Mouse (Mus musculus): ENCODE measurements around the gene Rif1. TPM values are rescaled to one million over a fixed set of nuclear protein-coding genes. Genes with fewer than 3 reads are reported as not detected.

The Rif1 gene
- polyA plus RNA-seq, 2 experiments, result 25.6 to 45.2 TPM

DNA sequence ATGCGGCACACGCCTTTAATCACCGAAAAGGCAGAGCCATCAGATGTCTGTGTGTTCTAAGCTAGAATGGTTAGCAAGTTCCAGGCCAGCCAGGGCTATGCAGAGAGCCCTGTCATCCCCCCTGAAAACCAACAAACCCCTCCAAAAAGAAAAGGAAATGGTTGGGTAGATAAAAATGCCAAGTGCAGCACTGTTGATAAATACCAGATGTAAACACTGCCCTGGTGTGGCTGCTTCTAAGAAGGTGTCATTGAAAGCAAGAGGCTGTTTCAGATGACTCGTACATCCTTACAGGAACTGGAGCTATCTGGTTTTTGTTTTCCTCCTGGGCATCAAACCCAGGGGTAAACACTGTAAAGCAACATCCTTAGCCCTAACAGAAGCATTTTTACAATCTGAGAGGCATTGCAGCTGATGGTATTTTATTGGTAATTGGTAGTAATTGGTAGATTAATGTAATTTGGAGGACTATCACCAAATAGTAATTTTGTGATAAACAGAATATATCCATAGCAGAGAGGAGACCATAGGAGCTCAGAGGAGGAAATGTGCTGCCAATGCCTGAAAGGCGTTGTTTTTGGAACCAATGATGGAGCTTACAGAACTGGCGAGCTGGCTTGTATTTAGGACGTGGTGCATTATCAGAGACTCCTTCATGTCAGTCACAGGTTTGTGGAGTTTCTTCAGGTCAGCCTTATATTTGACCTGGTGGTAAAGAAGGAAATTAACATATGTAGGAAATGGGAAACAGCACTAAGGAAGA lies 96.8 kb downstream of the Rif1 start:
- no peak for TF ChIP-seq POLR2A (IDR thresholded peaks at IDR 0.05; ENCODE audit: borderline replicate concordance, extremely low read depth, insufficient read depth, insufficient read length)
- Histone ChIP-seq H3K4me1 (ENCODE audit: control insufficient read depth, insufficient read depth, low read length) (no peaks in the 10 kb centered on the region), H3K27me3 (ENCODE audit: control insufficient read depth, insufficient read depth, low read length) (no peaks in the 10 kb centered on the region), H3K4me2 (replicated peaks; ENCODE audit: low read depth, low read length, severe bottlenecking) (no peak overlapping the region), H3K9me3 (ENCODE audit: control insufficient read depth, low read length) (no peaks in the 10 kb centered on the region), H3K4me3 (replicated peaks; ENCODE audit: low read length) (no peak overlapping the region), H3K27ac (replicated peaks; ENCODE audit: low read depth, low read length) (no peak overlapping the region), H3K9ac (ENCODE audit: low read depth, low read length, severe bottlenecking) (no peak overlapping the region), H3K36me3 (ENCODE audit: control insufficient read depth, insufficient read depth, low read length) (no peaks in the 10 kb centered on the region)
- WGBS, result 62% methylated on average over 7 of the region's 7 CpGs
- no peak for ATAC-seq (ENCODE audit: low FRiP score, low read depth)
- DNase-seq (ENCODE audit: low spot score), result no peak

Other genes with a start within 250 kb of the Rif1 start
- 9.6 and 10.8 TPM in 2 replicates for gene Rbm43, start 137.7 kb upstream of the Rif1 start, polyA plus RNA-seq (2012; rRNA removed)
- 17.4 and 18.5 TPM in 2 replicates for gene Rbm43, start 137.7 kb upstream of the Rif1 start, polyA plus RNA-seq (2014; fragmentation: Nextera tagmentation; extraction: Ambion mirVana)
- 4.3 and 7.9 TPM in 2 replicates for gene Nmi, start 99.3 kb upstream of the Rif1 start, polyA plus RNA-seq (2012; rRNA removed)
- 11.3 and 13.4 TPM in 2 replicates for gene Nmi, start 99.3 kb upstream of the Rif1 start, polyA plus RNA-seq (2014; fragmentation: Nextera tagmentation; extraction: Ambion mirVana)
- 18.8 and 20.8 TPM in 2 replicates for gene Tnfaip6, start 34.8 kb upstream of the Rif1 start, polyA plus RNA-seq (2012; rRNA removed)
- 29.3 and 34.7 TPM in 2 replicates for gene Tnfaip6, start 34.8 kb upstream of the Rif1 start, polyA plus RNA-seq (2014; fragmentation: Nextera tagmentation; extraction: Ambion mirVana)